8 mouse cellular contexts compared by ENCODE assay signal in the genomic region with DNA sequence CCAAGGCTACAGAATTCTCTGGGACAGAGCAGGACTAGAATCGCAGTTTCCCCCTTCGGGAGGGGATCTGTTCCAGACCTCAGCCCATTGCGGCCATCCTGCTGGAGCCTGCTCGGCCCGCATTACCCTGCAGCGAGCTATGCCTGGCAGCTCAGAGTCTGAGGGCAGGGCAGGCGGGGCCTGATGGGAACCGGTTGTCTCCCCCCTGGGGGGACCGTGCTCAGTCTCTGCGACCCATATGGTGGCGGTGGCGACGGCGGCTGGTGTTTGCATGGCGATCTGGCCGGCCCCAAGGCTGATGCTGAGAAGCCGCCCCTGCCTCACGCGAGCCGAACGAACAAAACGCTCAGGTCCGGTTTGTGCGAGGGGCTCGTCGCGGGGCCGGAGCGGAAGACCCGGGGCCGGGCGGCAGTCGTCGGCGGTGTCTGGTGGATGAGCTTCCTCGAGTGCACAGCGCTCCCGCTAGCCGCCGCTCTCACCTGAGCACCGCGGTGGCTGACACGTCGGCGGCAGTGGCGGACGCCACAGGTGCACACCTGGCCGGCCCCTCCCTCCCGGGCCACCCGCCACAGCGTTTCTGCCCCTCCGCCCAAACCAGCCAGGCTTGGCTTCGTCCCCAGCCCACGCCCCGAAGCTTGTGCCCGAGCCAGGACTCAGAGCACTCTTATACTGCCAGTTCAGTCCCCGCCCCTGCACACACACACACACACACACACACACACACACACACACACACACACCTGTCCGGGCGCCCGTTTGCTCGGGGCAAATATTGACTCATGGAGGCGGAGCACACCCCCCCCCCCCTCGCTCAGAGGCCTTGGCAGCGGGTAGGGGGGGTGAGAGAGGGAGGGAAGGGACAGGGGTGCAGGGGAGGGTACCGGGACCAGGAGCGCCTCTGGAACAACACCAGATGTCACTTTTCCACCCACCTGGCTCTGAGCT. TPM values are rescaled to one million over a fixed set of nuclear protein-coding genes. Genes with fewer than 3 reads are reported as not detected.
DNase-seq lines count a peak whose midpoint lies in the region; ATAC-seq lines count a peak whose summit lies in the region.

No protein-coding gene starts in this region.

- H3K4me3 ChIP-seq in heart, embryonic 10.5 days, result peak overlapping the region; percentile 54
- H3K4me3 ChIP-seq in embryonic facial prominence, embryonic 12.5 days, result peak overlapping the region; percentile 30
- peak overlapping the region; percentile 40 for H3K4me3 ChIP-seq in lung, embryonic 16.5 days (ENCODE audit: low read length)

- no peak overlapping the region for H3K27ac ChIP-seq in heart, embryonic 10.5 days
- H3K27ac ChIP-seq in embryonic facial prominence, embryonic 12.5 days, result no peak overlapping the region
- peak overlapping the region; percentile 33; the same call in 1 of the 2 replicates for H3K27ac ChIP-seq in lung, embryonic 16.5 days (ENCODE audit: low read length)

- no peak for DNase-seq in heart, embryonic 10.5 days (ENCODE audit: low spot score)
- DNase-seq in heart, adult 8-10 months (ENCODE audit: low spot score), result no peak
- peak; percentile 39 for DNase-seq in kidney, adult 9 months
- DNase-seq in urinary bladder, postnatal 36 days (ENCODE audit: low spot score in 2 of 2), result peak; percentile 64 to 71
- DNase-seq in right cerebral cortex, postnatal 25 days, result no peak
- no peak for DNase-seq in layer of hippocampus, adult 11-12 months (ENCODE audit: low spot score)

- WGBS in heart, embryonic 10.5 days, result 1% methylated on average over 63 of the region's 66 CpGs
- 2% methylated on average over 52 of the region's 66 CpGs for WGBS in embryonic facial prominence, embryonic 12.5 days
- WGBS in lung, embryonic 16.5 days, result 0% methylated on average over 39 of the region's 66 CpGs

- no peaks in the 10 kb centered on the region for H3K9me3 ChIP-seq in heart, embryonic 10.5 days
- H3K9me3 ChIP-seq in embryonic facial prominence, embryonic 12.5 days, result no peaks in the 10 kb centered on the region
- no peaks in the 10 kb centered on the region for H3K9me3 ChIP-seq in lung, embryonic 16.5 days (ENCODE audit: control insufficient read depth, low read length)

- 0 out of 2 replicates have a peak overlapping the region, but pooled peaks have one; percentile 24 for H3K9ac ChIP-seq in embryonic facial prominence, embryonic 12.5 days
- peak overlapping the region; percentile 48; the same call in 1 of the 2 replicates for H3K9ac ChIP-seq in lung, embryonic 16.5 days (ENCODE audit: low read length)

- peak overlapping the region; percentile 57 for H3K4me2 ChIP-seq in embryonic facial prominence, embryonic 12.5 days (replicated peaks)
- H3K4me2 ChIP-seq in lung, embryonic 16.5 days (ENCODE audit: low read depth, low read length), result peak overlapping the region; percentile 65

- ATAC-seq in embryonic facial prominence, embryonic 12.5 days (ENCODE audit: insufficient number of reproducible peaks, insufficient read depth, low FRiP score, low TSS enrichment), result no peak
- ATAC-seq in lung, embryonic 16.5 days (ENCODE audit: low read depth), result peak; percentile 87

- peaks cover 100% of the 10 kb centered on the region for H3K27me3 ChIP-seq in heart, embryonic 10.5 days (ENCODE audit: insufficient read depth, poor library complexity, severe bottlenecking)
- H3K27me3 ChIP-seq in embryonic facial prominence, embryonic 12.5 days, result peaks cover 90% of the 10 kb centered on the region
- H3K27me3 ChIP-seq in lung, embryonic 16.5 days (ENCODE audit: control insufficient read depth, insufficient read depth, low read depth, low read length), result peaks cover 50% of the 10 kb centered on the region

- H3K4me1 ChIP-seq in heart, embryonic 10.5 days, result peaks cover 30% of the 10 kb centered on the region
- peaks cover 24% of the 10 kb centered on the region for H3K4me1 ChIP-seq in embryonic facial prominence, embryonic 12.5 days
- H3K4me1 ChIP-seq in lung, embryonic 16.5 days (replicated peaks; ENCODE audit: control insufficient read depth, insufficient read depth, low read length), result 0 out of 2 replicates have a peak, but pooled peaks cover 3% of the 10 kb centered on the region

- H3K36me3 ChIP-seq in heart, embryonic 10.5 days, result no peaks in the 10 kb centered on the region
- H3K36me3 ChIP-seq in embryonic facial prominence, embryonic 12.5 days, result no peaks in the 10 kb centered on the region
- no peaks in the 10 kb centered on the region for H3K36me3 ChIP-seq in lung, embryonic 16.5 days (ENCODE audit: control insufficient read depth, insufficient read depth, low read length)

RNA-seq across cellular contexts. Expression of a gene that starts 7.7 kb away (rescaled TPM):
- not detected in 2 replicates for polyA plus RNA-seq in heart, embryonic 10.5 days (2016; fragmentation: Nextera tagmentation; extraction: Ambion mirVana)
- not detected for total RNA-seq in heart, adult 8-10 months (2022)
- 8.4 and 16.1 TPM in 2 replicates for polyA plus RNA-seq in embryonic facial prominence, embryonic 12.5 days (2016; fragmentation: Nextera tagmentation; extraction: Ambion mirVana)
- polyA plus RNA-seq in lung, embryonic 16.5 days (2015; fragmentation: Nextera tagmentation; extraction: Ambion mirVana), result not detected in 2 replicates

RNA-seq across cellular contexts. Expression of a gene that starts 15.4 kb away (rescaled TPM):
- 1.2 and 1.4 TPM in 2 replicates for polyA plus RNA-seq in heart, embryonic 10.5 days (2016; fragmentation: Nextera tagmentation; extraction: Ambion mirVana)
- not detected for total RNA-seq in heart, adult 8-10 months (2022)
- polyA plus RNA-seq in embryonic facial prominence, embryonic 12.5 days (2016; fragmentation: Nextera tagmentation; extraction: Ambion mirVana), result 0.32 and 0.56 TPM in 2 replicates
- not detected in 2 replicates for polyA plus RNA-seq in lung, embryonic 16.5 days (2015; fragmentation: Nextera tagmentation; extraction: Ambion mirVana)

RNA-seq across cellular contexts. Expression of a gene that starts 34.8 kb away (rescaled TPM):
- polyA plus RNA-seq in heart, embryonic 10.5 days (2016; fragmentation: Nextera tagmentation; extraction: Ambion mirVana), result not detected in 2 replicates
- not detected for total RNA-seq in heart, adult 8-10 months (2022)
- 0.04 and 0.06 TPM in 2 replicates for polyA plus RNA-seq in embryonic facial prominence, embryonic 12.5 days (2016; fragmentation: Nextera tagmentation; extraction: Ambion mirVana)
- polyA plus RNA-seq in lung, embryonic 16.5 days (2015; fragmentation: Nextera tagmentation; extraction: Ambion mirVana), result 2.7 and 2.9 TPM in 2 replicates

RNA-seq across cellular contexts. Expression of a gene that starts 45.9 kb away (rescaled TPM):
- not detected in 2 replicates for polyA plus RNA-seq in heart, embryonic 10.5 days (2016; fragmentation: Nextera tagmentation; extraction: Ambion mirVana)
- total RNA-seq in heart, adult 8-10 months (2022), result under 1 TPM in 1 of 4 experiments, not detected in 3; 0.09 TPM
- polyA plus RNA-seq in embryonic facial prominence, embryonic 12.5 days (2016; fragmentation: Nextera tagmentation; extraction: Ambion mirVana), result 0.31 and 0.47 TPM in 2 replicates
- polyA plus RNA-seq in lung, embryonic 16.5 days (2015; fragmentation: Nextera tagmentation; extraction: Ambion mirVana), result not detected in 2 replicates

RNA-seq across cellular contexts. Expression of a gene that starts 50.9 kb away (rescaled TPM):
- polyA plus RNA-seq in heart, embryonic 10.5 days (2016; fragmentation: Nextera tagmentation; extraction: Ambion mirVana), result 0.11 and 0.75 TPM in 2 replicates
- total RNA-seq in heart, adult 8-10 months (2022), result under 1 TPM in 1 of 4 experiments, not detected in 3; 0.24 TPM
- 0.18 and 0.60 TPM in 2 replicates for polyA plus RNA-seq in embryonic facial prominence, embryonic 12.5 days (2016; fragmentation: Nextera tagmentation; extraction: Ambion mirVana)
- 0.18 and 0.21 TPM in 2 replicates for polyA plus RNA-seq in lung, embryonic 16.5 days (2015; fragmentation: Nextera tagmentation; extraction: Ambion mirVana)

Comparison
In these comparisons a context has a peak if more than half of its experiments do, and no peak if none do; other contexts are left out.
1. DNase-seq: peak in kidney, adult 9 months (single experiment) and urinary bladder, postnatal 36 days (2 of 2); none in heart, embryonic 10.5 days (single experiment), heart, adult 8-10 months (single experiment), right cerebral cortex, postnatal 25 days (single experiment) and layer of hippocampus, adult 11-12 months (single experiment).
2. Peak in every context shown above with its lines, with median percentiles within 50 percentile points of each other: H3K4me3 ChIP-seq.